Mouse (Mus musculus) CH12.LX (cell line): ENCODE results near the gene Ap1g2. TPM values are rescaled to one million over a fixed set of nuclear protein-coding genes. Genes with fewer than 3 reads are reported as not detected.

ENCODE experiments used
- DNase-seq: peaks from one replicate; pipeline ENCODE4 v3.0.0-alpha.2; 2013; ENCODE audit errors: extremely low read depth
- H3K27ac ChIP-seq: 2 replicates; pipeline ENCODE4 v1.5.1; 2012; ENCODE audit warnings: low read depth, mild to moderate bottlenecking, control low read depth, moderate library complexity; ENCODE audit not compliant: insufficient read depth
- H3K27me3 ChIP-seq: replicated peaks from 2 replicates; pipeline ENCODE3; 2012; ENCODE audit warnings: inconsistent platforms
- H3K36me3 ChIP-seq, 2 experiments: replicated peaks in 1 of 2; 2 replicates each; pipeline versions ENCODE3 to v1.6.1; 2012; ENCODE audit warnings: inconsistent platforms in 1 of 2, low read length in 1 of 2, mild to moderate bottlenecking in 1 of 2, mixed read lengths in 1 of 2, moderate library complexity in 1 of 2; ENCODE audit not compliant: control insufficient read depth in 1 of 2, insufficient read depth in 1 of 2
- H3K4me1 ChIP-seq, 2 experiments: 2 replicates each; pipeline ENCODE4 v1.6.1; 2012; ENCODE audit warnings: inconsistent platforms in 1 of 2, moderate library complexity in 1 of 2; ENCODE audit not compliant: insufficient read depth in 2 of 2, control insufficient read depth in 1 of 2
- H3K4me2 ChIP-seq: 2 replicates; pipeline ENCODE4 v1.6.1; 2012; ENCODE audit warnings: low read depth, mild to moderate bottlenecking, control low read depth; ENCODE audit not compliant: poor library complexity, insufficient read depth, severe bottlenecking
- H3K4me3 ChIP-seq, 3 experiments: fragments of 150-350 bp in 1 of 3; sonication (generic) in 1 of 3; replicated peaks in 1 of 3; 2 replicates each; pipeline versions ENCODE3 to v1.5.1; 2011 to 2012; ENCODE audit warnings: low read depth in 2 of 3, low read length in 2 of 3, mild to moderate bottlenecking in 2 of 3, moderate library complexity in 2 of 3, control low read depth in 1 of 3, improper control_type of control experiment in 1 of 3, inconsistent platforms in 1 of 3, mixed read lengths in 1 of 3; ENCODE audit not compliant: poor library complexity in 1 of 3
- H3K79me2 ChIP-seq: replicated peaks from 2 replicates; pipeline ENCODE4 v1.6.1; 2012; ENCODE audit warnings: mild to moderate bottlenecking, moderate library complexity; ENCODE audit not compliant: control insufficient read depth, poor library complexity, insufficient read depth, severe bottlenecking; ENCODE audit errors: extremely low read depth
- H3K9ac ChIP-seq: 2 replicates; pipeline ENCODE4 v1.6.1; 2012; ENCODE audit warnings: low read depth, mild to moderate bottlenecking, control low read depth, moderate library complexity; ENCODE audit not compliant: insufficient read depth
- H3K9me3 ChIP-seq: replicated peaks from 2 replicates; pipeline ENCODE3; 2012; ENCODE audit warnings: low read length, inconsistent platforms, mixed read lengths
- BHLHE40 ChIP-seq: IDR thresholded peaks from 2 replicates; pipeline ENCODE4 v1.6.1; 2011; ENCODE audit warnings: mild to moderate bottlenecking, low read depth, low read length, improper control_type of control experiment
- CHD1 ChIP-seq: IDR thresholded peaks from 2 replicates; pipeline ENCODE4 v1.6.1; 2012; ENCODE audit warnings: low read depth, low read length, improper control_type of control experiment, inconsistent platforms
- CTCF ChIP-seq, 2 experiments: IDR thresholded peaks in 1 of 2; conservative IDR thresholded peaks in 1 of 2; 2 replicates each; pipeline ENCODE4 v1.5.1; 2011 to 2012; ENCODE audit warnings: low read depth in 2 of 2, low read length in 2 of 2, improper control_type of control experiment in 1 of 2, inconsistent platforms in 1 of 2, mild to moderate bottlenecking in 1 of 2, moderate library complexity in 1 of 2
- GABPA ChIP-seq: IDR thresholded peaks from 2 replicates; pipeline ENCODE4 v1.6.1; 2012; ENCODE audit warnings: low read depth, low read length, improper control_type of control experiment, inconsistent platforms; ENCODE audit not compliant: insufficient replicate concordance
- IRF4 ChIP-seq: IDR thresholded peaks from 2 replicates; pipeline ENCODE4 v1.6.1; 2014; ENCODE audit warnings: low read depth, mild to moderate bottlenecking, inconsistent platforms, low read length, improper control_type of control experiment
- KAT2A ChIP-seq: IDR thresholded peaks from 2 replicates; pipeline ENCODE4 v1.6.1; 2012; ENCODE audit warnings: low read length, improper control_type of control experiment, inconsistent platforms; ENCODE audit not compliant: insufficient replicate concordance
- MAX ChIP-seq: IDR thresholded peaks from 2 replicates; pipeline ENCODE4 v1.6.1; 2011; ENCODE audit warnings: low read length, improper control_type of control experiment
- MXI1 ChIP-seq: IDR thresholded peaks from 2 replicates; pipeline ENCODE4 v1.6.1; 2011; ENCODE audit warnings: mild to moderate bottlenecking, low read depth, low read length, improper control_type of control experiment
- MYC ChIP-seq: IDR thresholded peaks from 2 replicates; pipeline ENCODE4 v1.6.1; 2011; ENCODE audit warnings: low read depth, mild to moderate bottlenecking, improper control_type of control experiment, low read length
- POLR2A ChIP-seq: IDR thresholded peaks from 2 replicates; pipeline ENCODE4 v1.6.1; 2011; ENCODE audit warnings: low read depth, mild to moderate bottlenecking, improper control_type of control experiment, low read length
- POLR2AphosphoS2 ChIP-seq: IDR thresholded peaks from 2 replicates; pipeline ENCODE4 v1.6.1; 2011; ENCODE audit warnings: low read depth, low read length, improper control_type of control experiment
- RCOR1 ChIP-seq: conservative IDR thresholded peaks from 2 replicates; pipeline ENCODE4 v1.6.1; 2012; ENCODE audit warnings: low read depth, mild to moderate bottlenecking, inconsistent platforms, low read length, improper control_type of control experiment
- TCF12 ChIP-seq: IDR thresholded peaks from 2 replicates; pipeline ENCODE4 v1.6.1; 2014; ENCODE audit warnings: low read depth, mild to moderate bottlenecking, inconsistent platforms, low read length, improper control_type of control experiment
- ZC3H11A ChIP-seq: IDR thresholded peaks from 2 replicates; pipeline ENCODE4 v1.6.1; 2012; ENCODE audit warnings: low read depth, mild to moderate bottlenecking, inconsistent platforms, low read length, improper control_type of control experiment
- ZKSCAN1 ChIP-seq: IDR thresholded peaks from 2 replicates; pipeline ENCODE4 v1.6.1; 2012; ENCODE audit warnings: low read depth, inconsistent platforms, low read length, improper control_type of control experiment, borderline replicate concordance
- ZMIZ1 ChIP-seq: IDR thresholded peaks from 2 replicates; pipeline ENCODE4 v1.6.1; 2012; ENCODE audit warnings: low read depth, mild to moderate bottlenecking, inconsistent platforms, low read length, improper control_type of control experiment
- ZNF384 ChIP-seq: IDR thresholded peaks from 2 replicates; pipeline ENCODE4 v1.6.1; 2012; ENCODE audit warnings: low read depth, low read length, improper control_type of control experiment, inconsistent platforms
- dilution Hi-C: fragments of 300-500 bp; cut with MboI; formaldehyde crosslinking; loops from 2 replicates; pipeline ENCODE4 v1.14.3; 2020; ENCODE audit warnings: low sequenced_read_pairs; ENCODE audit not compliant: extremely low pct_unique_long_range_greater_than_20kb, extremely low pct_ligation_motif_present
- in situ Hi-C: fragments of 300-500 bp; cut with MboI; formaldehyde crosslinking; loops from 3 replicates; pipeline ENCODE4 v1.14.3; 2019; ENCODE audit warnings: low sequenced_read_pairs, low pct_ligation_motif_present, low pct_unique_long_range_greater_than_20kb, mixed read lengths
- polyA plus RNA-seq: library from polyadenylated mRNA; unstranded; fragments of >175 nt; gene quantifications from 2 replicates; pipeline ENCODE4 v1.2.1, GENCODE M21; 2012; ENCODE audit warnings: low read depth; ENCODE audit not compliant: insufficient read length
- total RNA-seq, 2 experiments: library from RNA; depleted of rRNA; stranded (reverse); fragments of 300-350 nt in 1 of 2; fragments of >200 nt in 1 of 2; gene quantifications; 2 replicates each; pipeline ENCODE4 v1.2.3; 2012 to 2014

Gene Ap1g2
- total and polyA plus RNA-seq, 3 experiments: 18.3 to 64.8 (median 28.5) TPM

DNA sequence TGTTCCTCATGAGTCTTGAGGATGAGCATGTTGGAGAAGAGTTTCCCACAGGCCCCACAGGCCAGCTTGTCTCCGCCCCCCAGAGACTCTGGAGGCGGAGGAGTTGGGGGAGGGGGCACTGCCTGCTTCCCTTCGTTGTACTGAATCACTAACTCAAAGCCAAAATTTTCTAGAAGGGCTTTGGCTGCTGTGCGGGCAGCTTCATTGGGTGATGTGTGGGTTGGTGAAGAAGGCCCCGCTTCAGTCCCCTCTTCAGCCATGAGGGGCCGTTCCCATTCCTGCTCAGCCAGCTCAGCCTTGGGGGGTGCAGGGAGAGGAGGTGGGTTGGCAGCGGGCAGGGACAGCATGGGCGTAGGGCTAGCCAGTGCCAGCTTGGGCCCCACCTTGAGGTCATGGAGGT lies 40.4 kb downstream of the Ap1g2 start:
- Histone ChIP-seq H3K4me2 (no peak overlapping the region), H3K79me2 (no peaks in the 10 kb centered on the region), H3K27me3 (peaks cover 4% of the 10 kb centered on the region), H3K4me1 (peaks cover 5 to 16% of the 10 kb centered on the region in 2 experiments; a peak in 2 of 4 replicates), H3K9me3 (no peaks in the 10 kb centered on the region), H3K9ac (no peak overlapping the region), H3K4me3 (no peak overlapping the region), H3K36me3 (peaks cover 0 to 2% of the 10 kb centered on the region in 2 experiments), H3K27ac (no peak overlapping the region)
- dilution Hi-C loops (no loop called here), in situ Hi-C loops (no loop called here)
- no peak for TF ChIP-seq IRF4
- no peak for TF ChIP-seq KAT2A
- no peak for DNase-seq

DNA sequence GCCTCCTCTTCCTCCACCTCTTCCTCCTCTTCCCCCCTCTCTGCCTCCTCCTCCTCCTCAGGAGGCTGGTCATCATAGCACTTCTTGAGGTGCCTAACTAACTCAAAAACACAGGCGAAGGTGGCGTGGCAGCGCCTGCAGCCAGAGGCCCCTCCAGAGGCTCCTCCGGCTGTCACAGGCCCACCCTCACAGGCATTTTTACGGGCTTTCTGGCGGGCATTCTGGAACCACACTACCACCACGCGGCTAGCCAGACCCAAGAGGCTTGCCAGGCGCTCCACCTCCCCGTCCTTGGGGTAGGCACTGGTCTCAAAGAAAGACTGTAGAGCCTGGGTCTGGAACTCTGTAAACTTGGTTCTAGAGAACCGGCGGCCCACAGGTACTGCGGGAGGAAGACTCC lies 41.0 kb downstream of the Ap1g2 start:
- Histone ChIP-seq H3K27ac (no peak overlapping the region), H3K36me3 (peaks cover 0 to 2% of the 10 kb centered on the region in 2 experiments), H3K4me2 (no peak overlapping the region), H3K9ac (no peak overlapping the region), H3K27me3 (peaks cover 4% of the 10 kb centered on the region), H3K79me2 (no peaks in the 10 kb centered on the region), H3K9me3 (no peaks in the 10 kb centered on the region), H3K4me1 (peaks cover 5 to 16% of the 10 kb centered on the region in 2 experiments; a peak in 2 of 4 replicates), H3K4me3 (no peak overlapping the region)
- dilution Hi-C loops: no loop called here
- no peak for TF ChIP-seq MAX
- no peak for TF ChIP-seq CHD1
- no peak for TF ChIP-seq POLR2AphosphoS2
- TF ChIP-seq ZMIZ1: no peak
- no peak for TF ChIP-seq RCOR1
- no peak for TF ChIP-seq MYC
- no peak for TF ChIP-seq GABPA
- no peak for TF ChIP-seq TCF12
- TF ChIP-seq ZNF384: no peak
- no peak for TF ChIP-seq POLR2A
- TF ChIP-seq BHLHE40: no peak
- TF ChIP-seq ZC3H11A: no peak
- no peak for TF ChIP-seq CTCF (conservative IDR thresholded peaks at IDR 0.05 in 1 of 2, IDR thresholded peaks at IDR 0.05 in 1 of 2; ENCODE audit: low read depth in 2 of 2, low read length in 2 of 2)
- no peak for TF ChIP-seq MXI1
- no peak for TF ChIP-seq ZKSCAN1
- DNase-seq: no peak
- in situ Hi-C loops: no loop called here
